Mouse (Mus musculus) kidney, adult 10 weeks (tissue): ENCODE results near the gene Defb28. TPM values are rescaled to one million over a fixed set of nuclear protein-coding genes. Genes with fewer than 3 reads are reported as not detected.

Experiments used
- polyA plus RNA-seq: library from polyadenylated mRNA; stranded (reverse); fragments of 350-450 nt; fragmentation: Illumina TruSeq; extraction: RNeasy Lipid Tissue Mini Kit (QIAGEN cat#74804); gene quantifications from one replicate; pipeline ENCODE4 v1.2.3, GENCODE M21; 2014; ENCODE audit warnings: low read depth, low replicate concordance

Gene Defb28
- polyA plus RNA-seq, result not detected

GRCm38 (mm10) chr2:152517981-152518380, at the start of gene Defb28:
Gene Defb28 (plus strand): TSS chr2:152518255.

GRCm38 (mm10) chr2:152476763-152477162, 41.3 kb upstream of the Defb28 start, which contains the start of gene Defb20:
Gene Defb20 (plus strand): TSS chr2:152477063.

GRCm38 (mm10) chr2:152490038-152490437, 28.0 kb upstream of the Defb28 start, which contains the start of gene Defb22:
Gene Defb22 (minus strand): TSS chr2:152490138.

GRCm38 (mm10) chr2:152511592-152511991, 6.5 kb upstream of the Defb28 start, which contains the start of gene Defb26:
Gene Defb26 (minus strand): TSS chr2:152511692.

GRCm38 (mm10) chr2:152539944-152540710, 22.1 kb downstream of the Defb28 start, which contains the start of gene Defb29:
Gene Defb29 (minus strand): TSS chr2:152540098.

GRCm38 (mm10) chr2:152569038-152569437, 51.0 kb downstream of the Defb28 start, which contains the start of gene Gm17416:
Gene Gm17416 (plus strand): TSS chr2:152569338.

Other genes with a start within 250 kb of the Defb28 start
- gene Tbc1d20, start 224.4 kb upstream of the Defb28 start, polyA plus RNA-seq, result 22.4 TPM
- 0.44 TPM for gene Rbck1, start 185.6 kb upstream of the Defb28 start, polyA plus RNA-seq
- gene Trib3, start 174.2 kb upstream of the Defb28 start, polyA plus RNA-seq, result not detected
- gene Nrsn2, start 141.6 kb upstream of the Defb28 start, polyA plus RNA-seq, result not detected
- gene Sox12, start 120.2 kb upstream of the Defb28 start, polyA plus RNA-seq, result 0.40 TPM
- gene Zcchc3, start 103.2 kb upstream of the Defb28 start, polyA plus RNA-seq, result 3.2 TPM
- 0.36 TPM for gene 6820408C15Rik, start 102.7 kb upstream of the Defb28 start, polyA plus RNA-seq
- not detected for gene Defb23, start 53.6 kb upstream of the Defb28 start, polyA plus RNA-seq
- gene Defb20, start 41.2 kb upstream of the Defb28 start, polyA plus RNA-seq, result not detected
- not detected for gene Defb22, start 28.1 kb upstream of the Defb28 start, polyA plus RNA-seq
- gene Defb26, start 6.6 kb upstream of the Defb28 start, polyA plus RNA-seq, result 2.1 TPM
- gene Defb29, start 21.8 kb downstream of the Defb28 start, polyA plus RNA-seq, result 44.8 TPM
- not detected for gene Gm17416, start 51.1 kb downstream of the Defb28 start, polyA plus RNA-seq
- gene Defb21, start 54.5 kb downstream of the Defb28 start, polyA plus RNA-seq, result not detected
- not detected for gene Defb19, start 62.1 kb downstream of the Defb28 start, polyA plus RNA-seq
- gene Defb45, start 81.1 kb downstream of the Defb28 start, polyA plus RNA-seq, result not detected
- gene Defb36, start 86.1 kb downstream of the Defb28 start, polyA plus RNA-seq, result not detected
- gene Defb25, start 104.8 kb downstream of the Defb28 start, polyA plus RNA-seq, result not detected
- 1.3 TPM for gene Rem1, start 108.7 kb downstream of the Defb28 start, polyA plus RNA-seq
- 32.4 TPM for gene H13, start 151.2 kb downstream of the Defb28 start, polyA plus RNA-seq
- gene Mcts2, start 168.8 kb downstream of the Defb28 start, polyA plus RNA-seq, result 24.4 TPM
- gene Id1, start 218.0 kb downstream of the Defb28 start, polyA plus RNA-seq, result 27.5 TPM
- gene Cox4i2, start 235.9 kb downstream of the Defb28 start, polyA plus RNA-seq, result not detected